Mouse (Mus musculus): Measurements from ENCODE around the gene Miga1. TPM values are rescaled to one million over a fixed set of nuclear protein-coding genes. Genes with fewer than 3 reads are reported as not detected.

Miga1 gene
- 25.5 and 27.9 TPM in 2 replicates for polyA plus RNA-seq (2016; fragmentation: Nextera tagmentation; extraction: Ambion mirVana)

DNA sequence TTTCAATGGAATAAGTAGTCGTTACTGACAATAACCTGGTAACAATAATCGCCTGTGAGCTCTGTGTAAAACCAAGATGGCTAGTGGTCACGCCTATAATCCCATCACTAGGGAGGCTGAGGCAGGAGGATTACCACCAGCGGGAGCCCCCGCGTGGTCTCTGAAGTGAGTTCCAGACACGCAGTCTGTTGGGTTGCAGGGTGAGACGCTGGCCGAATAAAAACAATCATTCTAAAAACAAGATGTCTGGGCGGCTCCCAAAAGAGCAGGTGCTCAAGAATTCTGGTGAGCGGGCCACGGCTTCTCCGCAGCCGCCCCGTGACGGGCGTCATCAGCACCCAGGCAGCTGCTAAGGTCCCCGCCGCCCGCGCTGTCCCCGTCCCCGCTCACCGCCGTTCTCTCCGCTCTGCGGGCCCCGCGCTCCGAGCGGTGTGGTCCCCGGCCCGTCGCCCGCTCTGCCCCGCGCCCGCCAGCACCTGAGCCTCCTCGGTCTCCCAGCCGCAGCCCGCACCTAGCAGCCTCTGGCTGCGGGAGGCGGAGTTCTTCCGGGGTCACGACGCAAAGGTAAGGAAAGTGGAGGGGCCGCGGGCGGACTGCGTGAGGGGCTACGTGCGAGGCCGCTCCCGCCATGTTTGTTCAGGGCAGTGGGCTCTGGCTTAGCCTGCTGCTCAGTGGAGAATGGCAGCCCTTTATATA lies at the start of gene Miga1:
TSS of gene Miga1 (minus strand) at position 546 of the 696 bp plus-strand sequence.
- peaks cover 25% of the 10 kb centered on the region for H3K36me3 ChIP-seq (replicated peaks)
- peak within 1 kb of the TSS; percentile 79 for H3K9ac ChIP-seq
- H3K27me3 ChIP-seq = no peaks in the 10 kb centered on the region
- H3K9me3 ChIP-seq = no peaks in the 10 kb centered on the region
- H3K4me2 ChIP-seq = peak within 1 kb of the TSS; percentile 56
- peak; percentile 94 for ATAC-seq (ENCODE audit: low FRiP score)
- peak within 1 kb of the TSS; percentile 93 for H3K4me3 ChIP-seq (replicated peaks)
- H3K27ac ChIP-seq = peak within 1 kb of the TSS; percentile 59
- H3K4me1 ChIP-seq = peaks cover 5% of the 10 kb centered on the region
- WGBS = 3% methylated on average over 54 of the region's 54 CpGs

DNA sequence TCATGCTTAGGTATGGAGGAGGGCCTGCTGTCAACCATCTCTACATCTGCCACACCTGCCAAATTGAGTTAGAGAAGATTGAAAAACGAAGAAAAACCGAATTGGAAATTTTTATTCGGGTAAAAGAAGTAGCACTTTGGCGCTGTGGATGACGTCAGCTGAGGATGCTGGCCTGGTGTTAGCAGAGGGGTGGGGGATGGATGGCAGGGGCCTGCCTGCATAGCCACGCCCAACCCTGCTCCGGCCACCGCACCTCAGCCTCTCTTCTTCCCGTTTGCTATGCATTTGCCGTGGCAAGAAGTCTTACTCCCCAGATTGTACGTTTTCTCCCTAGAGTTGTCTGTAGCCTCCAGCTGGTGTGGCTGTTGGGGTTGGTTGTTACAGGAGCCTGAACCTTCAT lies 43.9 kb upstream of the Miga1 start:
- Histone ChIP-seq H3K4me2 (no peak overlapping the region), H3K4me1 (no peaks in the 10 kb centered on the region), H3K9ac (no peak overlapping the region), H3K36me3 (replicated peaks) (peaks cover 61% of the 10 kb centered on the region), H3K27ac (no peak overlapping the region), H3K27me3 (no peaks in the 10 kb centered on the region), H3K9me3 (no peaks in the 10 kb centered on the region), H3K4me3 (replicated peaks) (no peak overlapping the region)
- WGBS = 79% methylated on average over 11 of the region's 11 CpGs
- no peak for ATAC-seq (ENCODE audit: low FRiP score)

DNA sequence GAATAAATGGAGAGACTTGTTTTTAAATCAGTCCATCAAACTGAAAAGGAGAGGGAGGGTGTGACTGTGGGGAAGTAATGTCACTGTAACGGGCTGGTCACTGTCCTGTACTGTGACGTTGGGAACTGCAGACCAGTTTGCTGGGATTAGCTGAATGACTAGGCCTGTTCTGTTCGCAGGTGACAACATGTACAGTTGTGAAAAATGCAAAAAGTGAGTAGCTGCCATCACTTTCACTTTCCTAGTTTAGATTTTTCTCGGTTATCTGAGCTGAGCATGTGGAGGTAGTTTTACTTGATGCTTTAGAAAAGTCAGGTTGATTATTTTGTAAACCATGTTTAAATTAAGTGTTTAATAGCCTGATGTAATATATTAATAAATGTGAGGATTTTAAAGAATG lies 35.9 kb upstream of the Miga1 start:
- no peak overlapping the region for H3K4me3 ChIP-seq (replicated peaks)
- ATAC-seq (ENCODE audit: low FRiP score) = no peak
- no peak overlapping the region for H3K9ac ChIP-seq
- 92% methylated on average over 4 of the region's 4 CpGs for whole genome bisulfite sequencing
- H3K4me1 ChIP-seq = no peaks in the 10 kb centered on the region
- peaks cover 72% of the 10 kb centered on the region for H3K36me3 ChIP-seq (replicated peaks)
- no peak overlapping the region for H3K27ac ChIP-seq
- H3K9me3 ChIP-seq = no peaks in the 10 kb centered on the region
- no peaks in the 10 kb centered on the region for H3K27me3 ChIP-seq
- no peak overlapping the region for H3K4me2 ChIP-seq

DNA sequence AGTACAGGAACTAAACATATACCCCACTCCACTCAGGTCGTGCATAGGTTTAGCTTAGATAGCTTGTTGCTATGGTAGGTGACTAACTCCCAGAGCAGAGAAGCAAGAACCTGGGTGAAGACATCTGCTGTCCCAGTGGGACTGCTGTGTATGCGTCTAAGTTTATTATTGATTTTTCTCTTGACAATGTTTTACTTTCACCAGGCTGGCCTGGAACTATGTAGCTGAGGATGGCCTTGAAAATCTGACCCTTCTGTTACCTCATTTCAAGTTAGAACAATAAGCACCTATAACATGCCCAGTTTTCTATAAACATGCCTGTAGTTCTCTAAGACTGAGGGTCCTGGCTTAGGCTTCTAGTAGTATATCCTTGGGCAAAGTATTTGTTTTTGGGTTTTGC lies 24.0 kb upstream of the Miga1 start:
- no peaks in the 10 kb centered on the region for H3K27me3 ChIP-seq
- no peak overlapping the region for H3K9ac ChIP-seq
- no peak overlapping the region for H3K4me3 ChIP-seq (replicated peaks)
- no peaks in the 10 kb centered on the region for H3K4me1 ChIP-seq
- no peaks in the 10 kb centered on the region for H3K9me3 ChIP-seq
- no peak overlapping the region for H3K27ac ChIP-seq
- H3K4me2 ChIP-seq = no peak overlapping the region
- H3K36me3 ChIP-seq (replicated peaks) = peaks cover 83% of the 10 kb centered on the region
- no peak for ATAC-seq (ENCODE audit: low FRiP score)
- 92% methylated on average over 2 of the region's 2 CpGs for WGBS

DNA sequence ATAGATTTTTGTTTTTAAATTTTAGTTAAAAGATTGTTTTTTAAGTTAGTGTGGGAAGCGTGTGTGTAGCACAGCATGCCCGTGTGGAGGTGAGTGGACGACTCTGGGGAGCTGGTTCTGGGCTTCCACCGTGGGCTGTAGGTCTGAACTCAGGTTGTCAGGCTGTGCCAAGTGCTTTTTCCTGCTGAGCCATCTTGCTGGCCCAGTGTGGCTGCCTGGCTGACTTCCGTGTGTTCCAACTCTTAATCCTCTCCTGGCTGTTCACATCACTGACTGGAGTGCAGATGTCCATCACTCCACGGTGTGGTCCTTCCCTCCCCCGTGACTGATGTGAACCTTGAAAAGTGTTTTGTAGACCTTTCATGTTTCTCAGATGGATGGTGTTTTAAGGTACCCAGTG lies 18.9 kb upstream of the Miga1 start:
- H3K9me3 ChIP-seq = no peaks in the 10 kb centered on the region
- H3K4me3 ChIP-seq (replicated peaks) = no peak overlapping the region
- WGBS = 88% methylated on average over 7 of the region's 7 CpGs
- H3K27me3 ChIP-seq = no peaks in the 10 kb centered on the region
- no peak overlapping the region for H3K4me2 ChIP-seq
- no peak overlapping the region for H3K9ac ChIP-seq
- peaks cover 50% of the 10 kb centered on the region for H3K36me3 ChIP-seq (replicated peaks)
- H3K27ac ChIP-seq = no peak overlapping the region
- no peak for ATAC-seq (ENCODE audit: low FRiP score)
- peaks cover 3% of the 10 kb centered on the region; the same call in 1 of the 2 replicates for H3K4me1 ChIP-seq

DNA sequence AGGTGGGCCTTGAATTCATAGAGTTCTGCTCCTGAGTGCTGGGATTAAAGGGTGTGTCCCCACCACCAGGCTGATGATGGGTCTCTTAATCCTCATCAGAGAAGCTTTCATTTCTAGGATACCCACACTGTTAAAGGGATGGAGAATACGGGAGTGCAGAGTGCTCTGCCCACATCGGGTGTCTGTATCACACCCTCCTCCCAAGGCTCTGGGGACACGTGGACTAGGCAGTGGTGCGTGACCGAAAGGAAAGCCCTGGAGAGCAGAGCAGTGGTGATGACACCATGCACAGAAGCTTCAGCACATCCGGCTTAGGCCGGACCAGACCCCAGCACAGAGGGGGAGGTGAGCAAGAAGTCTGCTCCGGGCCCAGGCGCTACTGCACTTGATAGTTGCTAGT lies 16.5 kb upstream of the Miga1 start:
- Histone ChIP-seq H3K27me3 (no peaks in the 10 kb centered on the region), H3K9me3 (no peaks in the 10 kb centered on the region), H3K4me3 (replicated peaks) (no peak overlapping the region), H3K4me2 (no peak overlapping the region), H3K9ac (no peak overlapping the region), H3K27ac (no peak overlapping the region), H3K36me3 (replicated peaks) (peaks cover 28% of the 10 kb centered on the region), H3K4me1 (peaks cover 13% of the 10 kb centered on the region)
- no peak for ATAC-seq (ENCODE audit: low FRiP score)
- 88% methylated on average over 9 of the region's 9 CpGs for WGBS

DNA sequence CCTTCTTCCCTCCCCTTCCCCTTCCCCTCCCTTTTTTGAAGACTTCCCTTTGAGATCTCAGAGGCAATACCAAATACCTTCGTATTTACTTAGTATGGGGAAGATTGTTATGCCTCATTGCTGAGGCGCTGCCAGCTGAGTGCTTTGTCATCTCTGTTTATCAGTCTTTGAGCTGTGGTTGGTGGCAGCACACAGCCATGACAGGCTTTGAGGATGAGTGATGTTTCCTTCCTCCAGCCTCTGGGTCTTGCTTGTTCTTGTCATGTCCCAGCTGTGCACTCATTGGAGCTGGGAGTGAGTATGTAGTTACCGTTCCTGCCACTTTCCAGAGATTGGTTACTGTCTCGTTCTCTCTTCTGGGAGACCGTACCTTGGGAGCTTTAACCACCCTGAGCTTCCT lies 15.2 kb upstream of the Miga1 start:
- 83% methylated on average over 5 of the region's 5 CpGs for WGBS

DNA sequence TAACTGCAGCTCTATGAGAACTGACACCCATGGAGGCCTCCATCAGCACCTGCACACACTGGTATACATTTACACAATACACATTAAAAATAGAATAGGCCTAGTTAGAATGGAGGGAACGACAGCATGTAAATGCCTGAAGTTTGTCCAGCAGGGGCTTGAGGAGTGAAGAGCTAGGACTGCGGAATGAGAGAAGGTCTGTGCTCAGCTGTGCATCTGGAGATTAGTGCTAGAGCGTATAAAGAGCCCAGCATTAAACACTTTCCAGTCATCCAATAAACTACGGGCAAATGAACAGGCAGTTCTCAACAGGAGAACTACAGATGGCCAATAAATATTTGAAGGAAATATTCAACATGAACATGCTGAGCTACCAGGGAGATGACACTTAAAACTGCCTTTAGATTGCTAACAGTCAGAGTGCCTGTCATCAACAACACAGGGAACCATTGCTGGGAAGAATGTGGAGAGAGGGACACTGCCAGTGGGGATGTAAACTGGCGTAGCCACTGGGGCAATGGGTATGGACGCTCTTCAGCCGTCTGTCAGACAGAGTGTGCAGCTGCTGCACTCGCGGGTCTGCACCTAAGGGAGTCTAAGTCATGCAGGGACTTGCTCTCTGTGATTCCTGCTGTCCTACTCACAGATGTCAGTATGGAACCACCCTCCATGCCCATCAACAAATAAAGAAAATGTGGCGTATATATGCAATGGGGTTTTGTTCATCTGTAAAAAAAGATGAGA lies 13.4 kb upstream of the Miga1 start:
- no peak overlapping the region for H3K4me3 ChIP-seq (replicated peaks)
- H3K27ac ChIP-seq = 0 out of 2 replicates have a peak overlapping the region, but pooled peaks have one; percentile 31
- no peak for ATAC-seq (ENCODE audit: low FRiP score)
- H3K36me3 ChIP-seq (replicated peaks) = peaks cover 2% of the 10 kb centered on the region; the same call in 1 of the 2 replicates
- no peak overlapping the region for H3K4me2 ChIP-seq
- H3K9me3 ChIP-seq = no peaks in the 10 kb centered on the region
- WGBS = 74% methylated on average over 10 of the region's 10 CpGs
- no peak overlapping the region for H3K9ac ChIP-seq
- no peaks in the 10 kb centered on the region for H3K27me3 ChIP-seq
- H3K4me1 ChIP-seq = peaks cover 30% of the 10 kb centered on the region

More for the DNA sequence above, 15.2 kb upstream of the Miga1 start:
- H3K4me2 ChIP-seq = no peak overlapping the region
- peaks cover 20% of the 10 kb centered on the region for H3K4me1 ChIP-seq
- H3K9me3 ChIP-seq = no peaks in the 10 kb centered on the region
- H3K36me3 ChIP-seq (replicated peaks) = peaks cover 16% of the 10 kb centered on the region
- H3K27me3 ChIP-seq = no peaks in the 10 kb centered on the region
- no peak for ATAC-seq (ENCODE audit: low FRiP score)
- no peak overlapping the region for H3K4me3 ChIP-seq (replicated peaks)
- no peak overlapping the region for H3K27ac ChIP-seq
- H3K9ac ChIP-seq = no peak overlapping the region

DNA sequence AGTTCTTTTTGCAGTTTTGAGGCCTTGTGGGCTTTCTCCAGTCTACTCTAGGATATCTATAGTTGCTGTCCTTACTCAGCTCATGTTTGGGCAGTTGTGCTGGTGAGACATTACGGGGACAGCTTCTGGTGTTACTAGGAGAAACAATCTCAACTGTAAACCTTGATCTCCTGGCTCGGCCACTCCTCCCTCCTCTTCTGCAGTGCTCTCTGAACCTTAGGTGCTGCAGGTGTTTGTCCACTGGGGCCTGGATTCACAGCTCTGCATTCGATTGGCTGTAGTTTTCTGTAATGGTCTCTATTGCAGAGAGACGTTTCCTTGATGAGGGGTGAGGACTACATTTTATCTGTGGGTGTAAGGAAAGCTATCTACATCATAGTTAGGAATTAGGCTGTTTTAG lies 12.1 kb upstream of the Miga1 start:
- H3K4me2 ChIP-seq = no peak overlapping the region
- no peak overlapping the region for H3K9ac ChIP-seq
- ATAC-seq (ENCODE audit: low FRiP score) = no peak
- WGBS = 91% methylated on average over 4 of the region's 4 CpGs
- peaks cover 37% of the 10 kb centered on the region for H3K4me1 ChIP-seq
- no peaks in the 10 kb centered on the region for H3K9me3 ChIP-seq
- H3K27ac ChIP-seq = no peak overlapping the region
- no peaks in the 10 kb centered on the region for H3K27me3 ChIP-seq
- no peaks in the 10 kb centered on the region for H3K36me3 ChIP-seq (replicated peaks)
- H3K4me3 ChIP-seq (replicated peaks) = no peak overlapping the region

DNA sequence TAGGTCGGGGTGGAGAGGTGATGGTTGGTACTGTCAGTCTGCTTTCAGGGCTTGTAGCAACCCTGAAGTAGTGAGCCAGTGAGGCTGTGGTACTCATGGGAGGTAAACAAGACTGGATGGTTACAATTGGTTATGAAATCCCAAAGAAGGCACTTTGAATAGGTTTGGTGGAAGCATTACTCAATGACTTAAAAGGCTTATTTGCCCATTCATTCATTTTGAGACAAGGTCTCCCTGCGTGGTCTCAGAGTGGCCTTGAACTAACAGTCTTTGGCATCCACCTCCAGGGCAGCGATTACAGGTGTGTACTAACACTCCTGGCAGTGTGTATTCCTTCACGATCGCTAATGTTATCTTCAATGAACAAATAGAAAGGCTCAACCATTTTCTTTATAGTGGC lies 10.8 kb upstream of the Miga1 start:
- Histone ChIP-seq H3K36me3 (replicated peaks) (no peaks in the 10 kb centered on the region), H3K4me2 (no peak overlapping the region), H3K27ac (no peak overlapping the region), H3K9ac (no peak overlapping the region), H3K27me3 (no peaks in the 10 kb centered on the region), H3K4me1 (peaks cover 39% of the 10 kb centered on the region), H3K9me3 (no peaks in the 10 kb centered on the region), H3K4me3 (replicated peaks) (no peak overlapping the region)
- WGBS = 88% methylated on average over 5 of the region's 5 CpGs
- ATAC-seq (ENCODE audit: low FRiP score) = no peak

DNA sequence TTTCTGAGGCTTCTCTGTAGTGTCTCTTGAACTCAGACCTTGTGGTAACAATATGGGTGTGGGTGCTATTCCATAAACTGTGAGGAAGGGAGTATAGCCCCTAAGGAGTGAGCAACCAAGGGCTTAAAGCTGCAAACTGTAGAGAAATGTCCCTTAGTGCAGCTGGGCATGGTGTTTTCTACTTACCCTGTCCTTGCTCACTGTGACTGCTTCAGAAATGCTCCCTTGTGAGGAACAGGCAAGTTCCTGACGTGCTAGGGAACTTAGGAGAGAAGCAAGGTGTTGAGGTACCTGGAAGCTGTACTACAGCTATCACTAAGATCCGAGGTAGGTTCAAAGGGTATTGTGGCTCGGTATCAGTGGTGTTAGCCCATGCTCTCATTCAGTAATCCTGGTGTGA lies 10.2 kb upstream of the Miga1 start:
- WGBS = 86% methylated on average over 3 of the region's 3 CpGs
- peaks cover 37% of the 10 kb centered on the region for H3K4me1 ChIP-seq
- no peak for ATAC-seq (ENCODE audit: low FRiP score)

DNA sequence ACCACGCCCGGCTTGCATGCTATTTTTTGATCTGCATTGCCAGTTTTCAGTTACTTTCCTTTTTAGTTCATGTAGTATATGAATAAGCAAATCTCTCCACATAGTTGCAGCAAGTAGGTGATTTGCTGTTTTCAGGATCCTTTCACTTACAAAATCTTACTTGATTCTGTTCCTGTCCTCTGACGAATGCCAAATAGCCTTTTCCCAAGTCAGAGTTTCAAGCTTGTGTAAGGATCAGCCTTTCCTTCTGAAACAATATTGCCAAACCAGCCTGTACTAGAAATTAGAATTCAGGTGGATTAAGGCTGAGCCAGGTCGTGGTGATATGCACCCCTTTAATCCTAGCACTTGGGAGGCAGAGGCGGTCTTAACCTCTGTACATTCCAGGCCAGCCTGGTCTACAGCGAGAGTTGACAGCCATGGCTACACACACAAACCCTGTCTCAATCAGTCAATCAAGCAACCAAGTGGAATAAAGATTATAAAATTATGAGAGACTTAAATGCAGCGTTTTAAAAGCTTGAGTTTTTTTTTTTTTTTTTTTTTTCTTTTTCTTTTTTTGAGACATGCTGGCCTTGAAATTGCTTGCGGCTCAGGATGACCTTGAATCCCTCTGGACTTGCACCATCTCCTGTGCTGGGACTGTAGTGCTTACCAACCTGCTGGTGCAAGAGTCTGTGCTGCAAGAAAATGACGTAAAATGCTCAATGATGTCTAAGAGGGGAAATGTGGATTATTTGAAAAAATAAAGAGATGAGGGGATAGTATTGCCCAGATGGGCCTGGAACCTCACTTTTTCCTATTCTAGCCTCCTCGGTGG lies 8.0 kb upstream of the Miga1 start:
- Histone ChIP-seq H3K36me3 (replicated peaks) (no peaks in the 10 kb centered on the region), H3K4me2 (no peak overlapping the region), H3K4me1 (peaks cover 28% of the 10 kb centered on the region), H3K9ac (no peak overlapping the region), H3K9me3 (no peaks in the 10 kb centered on the region), H3K27me3 (no peaks in the 10 kb centered on the region), H3K4me3 (replicated peaks) (no peak overlapping the region), H3K27ac (no peak overlapping the region)
- WGBS = 89% methylated on average over 10 of the region's 10 CpGs
- no peak for ATAC-seq (ENCODE audit: low FRiP score)

More for the DNA sequence above, 10.2 kb upstream of the Miga1 start:
- Histone ChIP-seq H3K27me3 (no peaks in the 10 kb centered on the region), H3K36me3 (replicated peaks) (no peaks in the 10 kb centered on the region), H3K4me3 (replicated peaks) (no peak overlapping the region), H3K4me2 (no peak overlapping the region), H3K9ac (no peak overlapping the region), H3K27ac (no peak overlapping the region), H3K9me3 (no peaks in the 10 kb centered on the region)

All from forebrain, embryonic 12.5 days (tissue).